Mouse (Mus musculus) forebrain, embryonic 16.5 days (tissue): Measurements from ENCODE around the gene Hcfc1. TPM values are rescaled to one million over a fixed set of nuclear protein-coding genes. Genes with fewer than 3 reads are reported as not detected.

Experiments
- ATAC-seq: fragments of 200-750 bp; cut with Nextera tagmentation; 2 replicates; pipeline ENCODE4 v1.8.0; 2017; ENCODE audit warnings: mild to moderate bottlenecking, moderate library complexity
- H3K27ac ChIP-seq: fragments of 300-500 bp; sonication (generic); 2 replicates; pipeline ENCODE4 v1.5.1; 2014; ENCODE audit warnings: low read length, control low read depth
- H3K27me3 ChIP-seq: fragments of 300-500 bp; sonication (generic); replicated peaks from 2 replicates; pipeline ENCODE4 v1.6.1; 2014; ENCODE audit warnings: low read length; ENCODE audit not compliant: control insufficient read depth, insufficient read depth
- H3K36me3 ChIP-seq: fragments of 300-500 bp; sonication (generic); 2 replicates; pipeline ENCODE4 v1.6.1; 2014; ENCODE audit not compliant: control insufficient read depth, insufficient read depth
- H3K4me1 ChIP-seq: fragments of 300-500 bp; sonication (generic); replicated peaks from 2 replicates; pipeline ENCODE4 v1.6.1; 2014; ENCODE audit warnings: low read length; ENCODE audit not compliant: control insufficient read depth, insufficient read depth
- H3K4me2 ChIP-seq: fragments of 300-500 bp; sonication (generic); 2 replicates; pipeline ENCODE4 v1.6.1; 2014; ENCODE audit warnings: mild to moderate bottlenecking, low read length, control low read depth
- H3K4me3 ChIP-seq: fragments of 300-500 bp; sonication (generic); replicated peaks from 2 replicates; pipeline ENCODE4 v1.5.1; 2014; ENCODE audit warnings: mild to moderate bottlenecking, low read length, control low read depth
- H3K9ac ChIP-seq: fragments of 300-500 bp; sonication (generic); replicated peaks from 2 replicates; pipeline ENCODE4 v1.6.1; 2014; ENCODE audit warnings: low read depth, low read length, control low read depth
- H3K9me3 ChIP-seq: fragments of 300-500 bp; sonication (generic); 2 replicates; pipeline ENCODE4 v1.6.1; 2016; ENCODE audit warnings: low read length; ENCODE audit not compliant: control insufficient read depth
- WGBS: fragments of 180-500 bp; shearing (Covaris S2); extraction: QIAGEN DNeasy Blood & Tissue Kit; methylation state at CpG from one replicate; pipeline ENCODE4 v1.1.7; 2014; 5-methylcytosine and 5-hydroxymethylcytosine counted together
- polyA plus RNA-seq: library from polyadenylated mRNA; unstranded; fragments of >200 nt; fragmentation: Nextera tagmentation; extraction: Ambion mirVana; gene quantifications from 2 replicates; pipeline ENCODE4 v1.2.1, GENCODE M21; 2015

The Hcfc1 gene
- polyA plus RNA-seq, 1 experiment from 2014 or later, result 57.0 TPM

- H3K4me1 ChIP-seq, result no peaks in the 10 kb centered on the region
- H3K9ac ChIP-seq, result no peak overlapping the region
- H3K4me2 ChIP-seq, result no peak overlapping the region
- WGBS, result 91% methylated on average over 10 of the region's 10 CpGs
- H3K27ac ChIP-seq, result no peak overlapping the region
- peaks cover 15% of the 10 kb centered on the region for H3K36me3 ChIP-seq
- H3K9me3 ChIP-seq, result no peaks in the 10 kb centered on the region
- H3K27me3 ChIP-seq, result no peaks in the 10 kb centered on the region
- H3K4me3 ChIP-seq, result no peak overlapping the region
- ATAC-seq, result no peak
These were observed 16.8 kb downstream of the Hcfc1 start for GRCm38 (mm10) chrX:73949341-73949740.

GRCm38 (mm10) chrX:73948647-73949046 lies 17.5 kb downstream of the Hcfc1 start:
- H3K27me3 ChIP-seq, result no peaks in the 10 kb centered on the region
- WGBS, result 17% methylated on average over 4 of the region's 4 CpGs
- H3K9me3 ChIP-seq, result no peaks in the 10 kb centered on the region
- H3K9ac ChIP-seq, result no peak overlapping the region
- no peak overlapping the region for H3K4me3 ChIP-seq
- peaks cover 18% of the 10 kb centered on the region for H3K36me3 ChIP-seq
- no peak overlapping the region for H3K27ac ChIP-seq
- H3K4me2 ChIP-seq, result no peak overlapping the region
- peak; percentile 53; the same call in 1 of the 2 replicates for ATAC-seq
- H3K4me1 ChIP-seq, result no peaks in the 10 kb centered on the region

GRCm38 (mm10) chrX:73946896-73947295 lies 19.3 kb downstream of the Hcfc1 start:
- Histone ChIP-seq H3K36me3 (peaks cover 19% of the 10 kb centered on the region), H3K4me3 (no peak overlapping the region), H3K27me3 (no peaks in the 10 kb centered on the region), H3K4me2 (no peak overlapping the region), H3K4me1 (no peaks in the 10 kb centered on the region), H3K9ac (no peak overlapping the region), H3K27ac (no peak overlapping the region), H3K9me3 (no peaks in the 10 kb centered on the region)
- no peak for ATAC-seq
- WGBS, result 82% methylated on average over 6 of the region's 6 CpGs

- Histone ChIP-seq H3K9ac (no peak overlapping the region), H3K4me1 (no peaks in the 10 kb centered on the region), H3K27ac (no peak overlapping the region), H3K4me2 (no peak overlapping the region), H3K4me3 (no peak overlapping the region), H3K9me3 (no peaks in the 10 kb centered on the region), H3K27me3 (no peaks in the 10 kb centered on the region), H3K36me3 (peaks cover 8% of the 10 kb centered on the region; the same call in 1 of the 2 replicates)
- WGBS, result 87% methylated on average over 2 of the region's 2 CpGs
- ATAC-seq, result no peak
These were observed 23.9 kb downstream of the Hcfc1 start for GRCm38 (mm10) chrX:73942294-73942693.

GRCm38 (mm10) chrX:73941860-73942259 lies 24.3 kb downstream of the Hcfc1 start:
- Histone ChIP-seq H3K27me3 (no peaks in the 10 kb centered on the region), H3K27ac (no peak overlapping the region), H3K4me3 (no peak overlapping the region), H3K9ac (no peak overlapping the region), H3K4me2 (no peak overlapping the region), H3K36me3 (peaks cover 8% of the 10 kb centered on the region; the same call in 1 of the 2 replicates), H3K4me1 (no peaks in the 10 kb centered on the region), H3K9me3 (no peaks in the 10 kb centered on the region)
- ATAC-seq, result no peak
- 86% methylated on average over 2 of the region's 2 CpGs for WGBS

- no peaks in the 10 kb centered on the region for H3K27me3 ChIP-seq
- H3K9ac ChIP-seq, result no peak overlapping the region
- no peak overlapping the region for H3K27ac ChIP-seq
- 81% methylated on average over 2 of the region's 2 CpGs for WGBS
- no peak overlapping the region for H3K4me3 ChIP-seq
- H3K4me2 ChIP-seq, result no peak overlapping the region
- no peaks in the 10 kb centered on the region for H3K36me3 ChIP-seq
- no peaks in the 10 kb centered on the region for H3K4me1 ChIP-seq
- H3K9me3 ChIP-seq, result no peaks in the 10 kb centered on the region
- ATAC-seq, result no peak
These were observed 34.3 kb downstream of the Hcfc1 start for GRCm38 (mm10) chrX:73931871-73932270.

GRCm38 (mm10) chrX:73930402-73931062 lies 35.6 kb downstream of the Hcfc1 start, which contains the start of gene Renbp:
Gene Renbp, minus strand, starts transcription at chrX:73930850.
- no peak within 1 kb of the TSS for H3K9ac ChIP-seq
- H3K4me3 ChIP-seq, result no peak within 1 kb of the TSS
- H3K27ac ChIP-seq, result no peak within 1 kb of the TSS
- no peaks in the 10 kb centered on the region for H3K27me3 ChIP-seq
- H3K4me1 ChIP-seq, result no peaks in the 10 kb centered on the region
- no peak within 1 kb of the TSS for H3K4me2 ChIP-seq
- 46% methylated on average over 17 of the region's 17 CpGs for WGBS
- no peaks in the 10 kb centered on the region for H3K9me3 ChIP-seq
- ATAC-seq, result no peak; the same call in 1 of the 2 replicates
- no peaks in the 10 kb centered on the region for H3K36me3 ChIP-seq

- Histone ChIP-seq H3K27me3 (no peaks in the 10 kb centered on the region), H3K27ac (peak overlapping the region; percentile 62; the same call in 1 of the 2 replicates), H3K4me3 (peak overlapping the region; percentile 65), H3K9ac (peak overlapping the region; percentile 60), H3K9me3 (no peaks in the 10 kb centered on the region), H3K4me2 (peak overlapping the region; percentile 55), H3K36me3 (no peaks in the 10 kb centered on the region; the same call in 1 of the 2 replicates), H3K4me1 (peaks cover 6% of the 10 kb centered on the region)
- WGBS, result 73% methylated on average over 7 of the region's 8 CpGs
- ATAC-seq, result peak; percentile 7; the same call in 1 of the 2 replicates
These were observed 43.6 kb downstream of the Hcfc1 start for GRCm38 (mm10) chrX:73922550-73922882.

GRCm38 (mm10) chrX:73921823-73922549 lies 44.2 kb downstream of the Hcfc1 start, which contains the start of the genes Arhgap4 and Naa10:
Gene Arhgap4, minus strand, starts transcription at chrX:73921870.
Gene Naa10, minus strand, starts transcription at chrX:73921944.
- H3K4me1 ChIP-seq, result peaks cover 6% of the 10 kb centered on the region
- ATAC-seq, result peak; percentile 98
- H3K9ac ChIP-seq, result peak within 1 kb of the TSS; percentile 76
- no peaks in the 10 kb centered on the region; the same call in 1 of the 2 replicates for H3K36me3 ChIP-seq
- H3K27ac ChIP-seq, result peak within 1 kb of the TSS; percentile 76
- peak within 1 kb of the TSS; percentile 65 for H3K4me3 ChIP-seq
- 22% methylated on average over 43 of the region's 43 CpGs for WGBS
- no peaks in the 10 kb centered on the region for H3K27me3 ChIP-seq
- H3K4me2 ChIP-seq, result peak within 1 kb of the TSS; percentile 70
- no peaks in the 10 kb centered on the region for H3K9me3 ChIP-seq
